ENCODE assay signal across 7 mouse cellular contexts in the genomic region with DNA sequence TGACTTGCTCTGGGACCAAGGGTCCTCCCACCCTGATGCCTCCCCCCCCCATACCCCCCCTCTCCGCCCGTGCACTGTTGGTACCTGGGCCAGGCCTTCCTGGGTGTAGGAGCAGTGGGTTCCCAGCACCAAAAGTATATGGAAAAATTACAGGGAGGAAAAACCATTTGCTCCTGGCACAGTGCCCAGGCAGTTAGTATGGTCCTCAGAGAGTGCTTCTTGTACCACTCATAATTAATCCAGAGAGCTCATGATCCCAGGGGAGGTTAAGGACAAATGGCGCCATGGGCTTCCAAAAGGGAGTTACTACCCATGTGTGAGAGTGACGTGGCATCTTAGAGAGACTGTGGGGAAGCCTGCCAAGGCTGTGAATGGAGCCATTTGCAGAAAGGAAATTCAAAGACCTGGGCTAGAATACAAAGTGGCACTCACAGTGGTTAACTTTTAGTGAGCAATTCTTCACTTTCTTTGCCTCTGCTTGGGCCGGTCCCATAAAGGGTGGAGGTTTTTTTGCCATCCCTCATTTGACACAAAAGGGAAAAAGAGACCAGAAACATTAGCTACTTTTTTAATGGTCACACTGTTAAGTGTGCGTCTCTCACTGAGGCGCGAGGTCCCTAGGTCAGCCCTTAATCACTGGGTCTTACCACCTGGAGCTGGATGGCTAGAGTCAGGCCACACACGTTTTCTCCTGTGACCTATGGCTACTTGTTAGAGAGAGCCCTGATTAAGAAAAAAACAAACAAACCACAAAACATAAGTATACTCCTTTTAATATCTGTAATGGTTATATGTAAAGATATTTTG.
DNase-seq lines count a peak whose midpoint lies in the region; ATAC-seq lines count a peak whose summit lies in the region.

No protein-coding gene starts in this region.

- 0 out of 2 replicates have a peak overlapping the region, but pooled peaks have one; percentile 24 for H3K27ac ChIP-seq in embryonic facial prominence, embryonic 10.5 days (replicated peaks)
- H3K27ac ChIP-seq in midbrain, embryonic 15.5 days, result no peak overlapping the region

- peaks cover 23% of the 10 kb centered on the region for H3K4me1 ChIP-seq in embryonic facial prominence, embryonic 10.5 days
- no peaks in the 10 kb centered on the region for H3K4me1 ChIP-seq in midbrain, embryonic 15.5 days

- H3K27me3 ChIP-seq in embryonic facial prominence, embryonic 10.5 days (replicated peaks; ENCODE audit: low read depth, poor library complexity, severe bottlenecking), result no peaks in the 10 kb centered on the region
- H3K27me3 ChIP-seq in midbrain, embryonic 15.5 days (replicated peaks), result no peaks in the 10 kb centered on the region

- H3K9me3 ChIP-seq in embryonic facial prominence, embryonic 10.5 days, result no peaks in the 10 kb centered on the region
- no peaks in the 10 kb centered on the region for H3K9me3 ChIP-seq in midbrain, embryonic 15.5 days

- H3K4me3 ChIP-seq in embryonic facial prominence, embryonic 10.5 days, result no peak overlapping the region
- H3K4me3 ChIP-seq in midbrain, embryonic 15.5 days, result no peak overlapping the region

- H3K4me2 ChIP-seq in midbrain, embryonic 15.5 days, result no peak overlapping the region

- ATAC-seq in midbrain, embryonic 15.5 days (replicated peaks), result peak; percentile 66

- H3K9ac ChIP-seq in midbrain, embryonic 15.5 days, result no peak overlapping the region

- WGBS in embryonic facial prominence, embryonic 10.5 days, result 83% methylated on average over 9 of the region's 9 CpGs
- 72% methylated on average over 9 of the region's 9 CpGs for WGBS in midbrain, embryonic 15.5 days

- H3K36me3 ChIP-seq in embryonic facial prominence, embryonic 10.5 days (replicated peaks), result no peaks in the 10 kb centered on the region
- no peaks in the 10 kb centered on the region for H3K36me3 ChIP-seq in midbrain, embryonic 15.5 days (replicated peaks)

- peak; percentile 51 for DNase-seq in layer of hippocampus, adult 11-12 months (ENCODE audit: low spot score)
- no peak for DNase-seq in layer of hippocampus, adult 9-10 months (ENCODE audit: low spot score)
- no peak for DNase-seq in embryonic facial prominence, embryonic 10.5 days (ENCODE audit: low spot score)
- peak; percentile 63 for DNase-seq in kidney, postnatal 10 days
- no peak for DNase-seq in ovary, postnatal 10 days (ENCODE audit: low spot score)
- DNase-seq in gastrocnemius, adult 8-10 months (ENCODE audit: low spot score in 2 of 2), result no peak

Comparison
In these comparisons a context has a peak if more than half of its experiments do, and no peak if none do; other contexts are left out.
1. DNase-seq: peak in layer of hippocampus, adult 11-12 months (single experiment) and kidney, postnatal 10 days (single experiment); none in layer of hippocampus, adult 9-10 months (single experiment), embryonic facial prominence, embryonic 10.5 days (single experiment), ovary, postnatal 10 days (single experiment) and gastrocnemius, adult 8-10 months (0 of 2).